Mouse (Mus musculus) naive thymus-derived CD4-positive, alpha-beta T cell, adult 5 months (primary cell): ENCODE results near the gene Irf5. TPM values are rescaled to one million over a fixed set of nuclear protein-coding genes. Genes with fewer than 3 reads are reported as not detected.

Source experiments
- polyA plus RNA-seq: library from polyadenylated mRNA; unstranded; fragments of 100-300 nt; shearing (Covaris generic); gene quantifications from one replicate; pipeline ENCODE4 v1.2.1, GENCODE M21; 2017

Gene Irf5
- 2.4 TPM for polyA plus RNA-seq

DNA sequence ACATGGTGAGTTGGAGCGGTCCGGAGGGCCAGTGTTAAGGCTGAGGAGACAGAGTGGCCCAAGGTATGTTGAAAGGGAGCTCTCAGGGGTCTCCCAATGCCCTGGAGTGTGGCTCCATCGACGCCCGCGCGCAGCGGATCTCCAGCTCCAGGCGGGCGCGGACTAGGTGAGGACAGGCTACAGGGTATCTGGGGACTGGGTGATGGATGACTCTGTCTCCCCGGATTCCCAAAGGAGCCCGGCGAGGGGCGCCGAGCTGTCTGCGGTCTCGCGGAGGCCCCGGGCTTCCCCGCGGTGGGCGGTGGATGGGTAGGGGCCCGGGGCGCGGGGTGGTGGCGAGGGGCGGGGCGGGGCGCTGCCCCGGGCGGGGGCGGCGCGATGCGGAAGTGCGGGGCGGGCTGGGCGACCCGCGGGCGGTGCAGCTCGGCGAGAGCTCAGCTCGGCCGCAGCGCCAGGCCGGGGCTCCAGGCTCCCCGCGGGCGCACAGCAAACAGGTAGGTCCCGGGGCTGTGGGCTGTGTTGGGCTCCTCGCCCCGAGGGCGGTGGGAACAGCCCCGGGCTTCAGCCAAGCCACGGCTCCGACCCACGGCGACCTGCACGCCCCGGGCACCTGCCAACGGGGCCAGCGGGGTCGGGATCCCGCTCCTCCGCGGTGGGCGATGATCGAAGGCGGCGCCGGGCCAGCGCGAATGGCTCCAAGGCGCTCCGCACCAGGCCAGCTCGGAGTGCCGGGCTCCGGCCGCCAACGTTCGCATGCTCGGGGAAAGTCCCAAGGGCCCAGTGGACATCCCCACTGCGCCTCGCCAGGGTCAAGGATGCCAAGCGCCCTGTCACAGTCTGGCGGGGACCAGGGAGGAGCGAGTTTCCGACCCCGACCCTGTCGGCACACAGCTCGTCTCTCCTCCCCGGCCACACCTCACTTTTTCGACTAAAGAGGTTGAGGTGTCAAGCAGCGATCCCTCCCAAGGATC lies at the start of gene Irf5:
Irf5 (plus strand) TSS at position 345 of the 971 bp plus-strand sequence.

GRCm38 (mm10) chr6:29507447-29508309 lies 18.7 kb upstream of the Irf5 start, which contains the start of gene Kcp:
Gene Kcp (minus strand): TSS chr6:29507952.

Other genes starting within 250 kb of the Irf5 start
- gene Fam71f2, start 247.0 kb upstream of the Irf5 start, polyA plus RNA-seq: 0.73 TPM
- gene Fam71f1, start 207.5 kb upstream of the Irf5 start, polyA plus RNA-seq: not detected
- gene Calu, start 178.6 kb upstream of the Irf5 start, polyA plus RNA-seq: 89.1 TPM
- gene Opn1sw, start 138.2 kb upstream of the Irf5 start, polyA plus RNA-seq: 0.27 TPM
- not detected for gene Ccdc136, start 130.3 kb upstream of the Irf5 start, polyA plus RNA-seq
- not detected for gene Flnc, start 93.4 kb upstream of the Irf5 start, polyA plus RNA-seq
- 277 TPM for gene Atp6v1f, start 58.9 kb upstream of the Irf5 start, polyA plus RNA-seq
- gene Atp6v1fnb, start 55.2 kb upstream of the Irf5 start, polyA plus RNA-seq: not detected
- gene Kcp, start 18.7 kb upstream of the Irf5 start, polyA plus RNA-seq: not detected
- gene Tnpo3, start 83.3 kb downstream of the Irf5 start, polyA plus RNA-seq: 105 TPM
- gene Tspan33, start 167.6 kb downstream of the Irf5 start, polyA plus RNA-seq: 0.15 TPM
- 0.76 TPM for gene Smo, start 208.9 kb downstream of the Irf5 start, polyA plus RNA-seq
- gene Ahcyl2, start 241.4 kb downstream of the Irf5 start, polyA plus RNA-seq: 123 TPM